Mouse (Mus musculus) left cerebral cortex, postnatal 25 days (tissue): ENCODE results near the gene Mybph. TPM values are rescaled to one million over a fixed set of nuclear protein-coding genes. Genes with fewer than 3 reads are reported as not detected.

Experiments used
- DNase-seq, 2 experiments: peaks; one replicate each; pipeline ENCODE4 v3.0.0; 2022; ENCODE audit warnings: low spot score in 2 of 2, mixed read lengths in 1 of 2
- intact Hi-C: fragments of 180-260 bp; cut with DNase I; formaldehyde crosslinking; loops from one replicate; pipeline ENCODE4 v1.15.1; 2025
- total RNA-seq, 2 experiments: library from RNA; stranded (reverse); gene quantifications; 2 replicates each; pipeline ENCODE4 v1.2.3; 2021

Gene Mybph
- total RNA-seq, 2 experiments from 2014 or later, result 0.25 TPM; not detected in 1

DNA sequence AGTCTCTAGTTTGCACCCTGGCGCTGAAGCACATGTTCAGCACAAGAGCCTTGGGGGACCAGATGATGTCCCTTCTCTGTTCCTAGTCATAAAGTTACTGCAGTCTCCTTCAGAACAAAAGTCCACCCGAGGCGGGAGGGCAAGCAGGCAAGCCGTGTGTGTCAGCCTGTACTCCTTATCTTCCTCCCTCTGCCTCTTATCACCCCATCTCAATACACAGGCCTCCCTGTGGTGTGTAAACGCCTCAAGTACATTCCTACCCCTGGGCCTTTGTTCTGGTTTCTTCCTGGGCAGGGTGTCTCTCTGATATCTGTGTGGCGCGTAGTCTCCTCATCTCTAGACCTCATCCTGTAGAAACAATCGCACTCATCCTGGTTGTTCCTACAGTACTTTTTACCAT is 33.5 kb downstream of the Mybph start:
- no peak for DNase-seq
- intact Hi-C loops, result no loop called here

DNA sequence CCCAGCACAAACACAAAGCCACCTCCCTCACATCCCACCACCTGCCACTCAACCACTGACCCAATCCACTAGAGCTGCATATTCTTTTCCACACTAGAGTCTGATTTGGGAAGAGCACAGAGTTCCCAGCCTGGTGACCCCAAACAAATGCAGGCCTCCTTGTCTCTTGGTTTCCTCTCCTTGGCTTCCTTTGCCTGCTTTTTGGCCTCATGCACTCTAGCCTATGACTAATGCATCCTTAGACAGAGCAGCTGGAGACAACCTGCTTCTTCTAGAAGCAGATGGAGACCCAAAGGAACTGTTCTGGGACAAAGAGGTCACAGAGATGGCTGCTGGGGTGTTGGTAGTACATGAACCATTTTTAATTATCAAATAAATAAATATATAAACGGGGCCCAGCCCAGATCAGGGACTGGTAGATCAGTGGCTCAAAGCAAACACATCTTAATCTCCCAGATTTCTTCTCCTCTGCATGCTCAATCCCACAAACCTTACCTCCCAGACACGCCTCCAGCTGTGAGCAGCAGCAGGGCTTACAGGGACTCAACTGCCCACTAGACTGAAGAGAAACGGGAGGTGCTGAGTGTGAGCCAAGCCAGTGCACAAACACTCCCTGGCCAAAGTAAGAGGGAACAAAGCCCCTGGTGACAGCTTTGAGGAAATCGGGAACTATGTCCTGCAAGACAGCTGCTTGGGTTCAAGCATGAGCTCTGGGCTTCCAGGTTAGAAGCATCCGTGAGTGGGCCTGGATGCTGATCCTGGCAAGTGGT is 36.7 kb downstream of the Mybph start:
- DNase-seq, result no peak
- intact Hi-C loops, result no loop called here

DNA sequence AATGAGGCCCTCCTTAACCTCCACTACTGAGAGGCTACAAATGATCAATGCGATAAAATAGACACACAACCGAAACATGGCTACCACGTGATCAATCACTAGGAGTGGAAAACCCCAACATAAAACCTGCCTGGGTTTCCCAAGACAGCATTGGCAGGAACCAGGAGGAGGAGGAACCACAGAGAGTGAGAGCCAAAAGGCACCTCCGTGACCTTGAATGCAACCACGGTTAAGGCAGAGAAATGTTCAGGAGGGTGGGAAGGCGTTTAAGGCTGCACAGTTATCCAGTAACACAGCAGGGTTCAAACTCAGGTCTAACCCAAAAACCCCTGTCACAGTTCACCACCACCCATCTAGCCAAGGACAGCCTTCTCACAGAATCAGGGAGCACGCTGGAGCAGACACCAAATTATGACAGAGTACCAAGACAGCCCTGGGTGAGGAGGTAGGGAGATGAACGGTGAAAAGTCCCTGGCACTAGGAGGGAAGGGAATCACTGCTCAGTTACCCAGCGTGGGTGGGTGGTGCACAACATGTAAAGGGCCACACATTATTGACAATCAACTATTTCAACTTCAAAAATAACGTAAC is 37.5 kb downstream of the Mybph start:
- intact Hi-C loops, result no loop called here

DNA sequence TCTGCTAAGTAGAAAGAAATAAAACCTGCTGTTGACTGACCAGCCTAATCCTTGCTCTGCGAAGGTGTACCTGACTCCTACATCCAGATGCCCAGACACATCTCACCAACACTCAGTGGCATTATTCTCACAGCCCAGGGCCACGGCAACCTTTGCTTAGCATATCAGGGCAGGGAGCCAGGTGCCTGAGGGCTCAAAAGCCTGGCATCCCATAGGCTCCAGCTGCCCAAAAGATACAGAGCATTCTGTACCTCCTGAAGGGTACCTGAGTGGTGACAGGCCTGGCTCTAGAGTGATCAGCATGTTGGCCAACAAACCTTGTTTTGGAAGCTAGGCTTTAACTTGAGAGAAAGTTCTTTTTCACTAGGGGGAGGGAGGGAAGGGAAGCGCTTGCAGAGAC is 38.0 kb downstream of the Mybph start:
- intact Hi-C loops, result no loop called here

More for the DNA sequence above, 37.5 kb downstream of the Mybph start:
- no peak for DNase-seq

DNA sequence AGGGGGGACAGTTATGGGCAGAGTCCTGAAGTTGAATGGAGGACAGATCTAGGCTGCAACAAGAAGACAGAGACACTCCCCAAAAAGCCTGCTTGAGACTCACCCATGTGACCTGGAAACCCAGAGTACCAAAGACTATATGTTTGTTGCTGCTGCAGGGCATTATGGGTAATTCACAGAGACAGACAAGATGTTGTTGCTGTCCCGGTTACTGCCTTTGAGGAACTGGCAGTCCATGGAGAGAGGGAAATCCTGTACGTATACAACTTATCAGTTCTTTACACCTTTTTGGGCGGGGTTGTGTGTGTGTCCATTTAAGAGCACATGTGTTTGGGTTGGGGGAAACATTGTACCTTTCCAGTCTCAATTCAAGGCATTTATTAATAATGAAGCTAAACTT is 38.4 kb downstream of the Mybph start:
- intact Hi-C loops, result no loop called here
- no peak for DNase-seq

More for the DNA sequence above, 38.0 kb downstream of the Mybph start:
- DNase-seq, result no peak

DNA sequence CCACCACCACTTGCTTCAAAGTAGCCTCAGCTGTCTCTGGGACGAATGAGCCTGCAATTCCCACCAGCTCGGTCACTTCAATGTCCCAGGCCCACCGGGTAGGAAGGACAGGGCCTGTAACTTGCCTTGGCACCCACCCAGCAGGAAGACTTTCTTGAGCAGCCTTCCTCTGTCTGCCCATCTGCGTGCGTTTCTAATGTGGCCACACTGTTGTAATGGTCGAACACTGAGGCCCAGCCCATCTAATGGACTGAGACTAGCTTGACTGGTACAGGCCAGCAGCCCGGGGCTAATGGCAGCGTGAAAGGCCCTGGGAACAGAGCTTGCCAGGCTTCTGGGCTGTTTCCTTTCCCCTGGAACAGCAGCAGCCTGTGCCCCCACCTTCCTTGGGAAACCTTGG is 39.1 kb downstream of the Mybph start:
- DNase-seq, result no peak
- intact Hi-C loops, result no loop called here

DNA sequence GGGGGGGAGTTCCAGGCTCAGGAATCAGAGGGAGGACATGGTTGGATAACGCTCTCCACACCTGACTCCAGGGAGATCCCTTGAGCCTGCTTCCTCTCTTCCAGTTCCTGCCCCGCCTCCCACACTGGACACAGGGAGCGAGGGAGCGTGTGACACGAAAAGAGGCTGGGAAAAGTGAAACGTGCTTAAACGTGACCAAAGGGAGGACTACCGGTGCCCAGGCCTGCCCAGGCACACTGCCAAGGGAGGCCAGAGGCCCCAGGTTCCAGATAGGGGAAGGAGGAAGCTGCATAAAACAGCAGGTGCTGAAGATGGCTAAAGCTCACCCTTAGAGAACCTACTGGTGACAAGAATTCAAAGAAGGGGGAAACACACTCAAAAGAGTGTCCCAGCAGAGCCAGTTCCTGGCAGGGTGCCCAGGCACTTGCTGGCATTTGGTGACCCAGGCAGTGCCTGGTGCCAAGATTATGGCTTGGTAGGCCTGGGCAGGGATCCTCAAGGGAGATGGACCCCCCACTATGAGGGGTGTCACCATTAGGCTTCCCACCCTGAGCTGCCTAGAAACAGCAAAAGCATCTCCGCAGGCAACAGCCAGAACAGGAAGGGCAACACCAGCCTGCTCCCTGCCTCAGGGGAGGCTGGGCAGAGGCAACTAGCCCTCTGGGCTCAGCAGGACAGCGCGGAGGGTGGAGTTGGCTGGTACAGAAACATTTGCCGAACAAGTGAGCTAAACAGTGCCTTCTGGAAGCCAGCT is 39.7 kb downstream of the Mybph start:
- intact Hi-C loops, result no loop called here
- DNase-seq, result peak; percentile 75 to 78

DNA sequence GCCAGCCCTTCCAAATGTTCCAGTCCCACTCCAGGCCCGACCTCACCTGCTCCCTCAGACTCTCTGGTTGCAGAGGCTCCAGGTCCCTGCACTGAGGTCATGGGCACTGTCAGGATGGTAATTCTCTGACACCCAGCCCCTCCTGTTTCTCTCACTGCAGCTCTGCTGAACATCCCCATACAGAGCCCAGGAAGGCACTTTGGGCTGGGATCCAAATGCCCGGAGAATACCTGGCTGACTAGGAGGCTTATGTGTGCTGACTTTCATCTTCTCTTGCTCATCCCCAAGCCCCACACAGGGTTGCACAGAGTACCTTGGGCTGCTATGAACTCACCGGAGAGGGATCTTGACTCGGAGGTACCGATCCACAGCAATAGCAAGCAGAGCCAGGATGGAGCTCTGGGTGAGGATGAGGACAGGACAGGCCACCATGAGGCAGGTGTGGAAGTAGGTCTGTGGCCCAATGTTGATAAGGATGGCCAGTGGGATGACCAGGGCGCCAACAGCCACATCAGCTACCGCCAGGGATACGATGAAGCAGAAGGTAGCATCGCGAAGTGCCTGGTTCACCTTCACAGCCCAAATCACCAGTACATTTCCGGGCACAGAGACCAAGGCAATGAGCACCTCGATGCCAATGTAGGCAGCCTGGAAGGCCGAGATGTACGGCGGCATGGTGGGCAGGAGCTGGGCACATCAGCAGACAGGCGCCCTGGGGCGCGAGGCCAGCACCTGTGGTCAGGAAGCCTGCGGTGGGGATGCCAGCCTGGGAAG is 40.6 kb downstream of the Mybph start:
- DNase-seq, result no peak
- intact Hi-C loops, result loop anchor here (2.0 kb wide), 1 partner anchor 33 kb away; no protein-coding TSS in a partner anchor

DNA sequence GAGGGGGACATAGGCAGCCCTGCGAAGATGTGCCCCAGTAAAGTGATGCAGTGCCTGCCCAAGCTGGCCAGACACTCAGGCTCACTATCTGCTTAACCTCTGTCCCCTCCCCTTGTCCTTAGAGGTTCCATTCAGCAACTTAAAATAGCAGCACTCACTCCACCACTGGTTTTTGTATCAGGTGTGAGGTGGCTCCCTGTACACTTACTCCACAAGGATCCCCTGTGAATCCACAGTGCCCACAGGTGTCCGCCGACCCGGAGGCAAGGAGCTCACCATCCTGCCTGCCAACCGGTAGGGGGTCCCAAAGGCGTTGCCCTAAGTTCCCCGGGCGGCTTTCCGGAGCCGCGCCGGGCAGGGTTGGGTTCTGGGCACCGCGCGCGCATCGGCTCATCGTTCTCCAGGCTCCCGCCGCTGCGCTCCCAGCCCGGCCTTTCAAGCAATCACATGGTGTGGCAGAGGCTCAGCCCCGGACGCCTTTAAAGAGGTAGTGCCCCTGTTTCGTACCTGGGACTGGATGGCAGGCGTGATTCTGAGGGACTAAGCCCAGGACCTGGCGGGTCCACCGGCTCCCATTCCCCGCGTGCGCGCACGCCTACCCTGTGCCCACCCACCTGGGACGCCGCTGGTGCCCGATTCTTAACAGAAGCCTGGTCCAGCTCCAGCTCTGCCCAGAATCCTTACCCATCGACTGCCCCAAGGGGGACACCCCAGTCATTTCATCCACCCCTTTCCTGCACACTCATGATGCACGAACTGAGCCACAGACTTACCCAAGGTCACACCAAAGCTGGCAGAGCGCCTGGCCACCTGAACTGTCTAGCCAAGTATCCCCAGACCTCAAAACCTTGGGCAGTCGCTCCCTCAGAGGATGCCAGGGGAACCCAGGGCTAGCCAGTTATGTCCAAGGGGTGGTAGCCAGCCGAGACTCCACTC is 41.5 kb downstream of the Mybph start:
- DNase-seq, result peak; percentile 79 to 86
- intact Hi-C loops, result loop anchor here (2.0 kb wide), 1 partner anchor 34 kb away; no protein-coding TSS in a partner anchor

DNA sequence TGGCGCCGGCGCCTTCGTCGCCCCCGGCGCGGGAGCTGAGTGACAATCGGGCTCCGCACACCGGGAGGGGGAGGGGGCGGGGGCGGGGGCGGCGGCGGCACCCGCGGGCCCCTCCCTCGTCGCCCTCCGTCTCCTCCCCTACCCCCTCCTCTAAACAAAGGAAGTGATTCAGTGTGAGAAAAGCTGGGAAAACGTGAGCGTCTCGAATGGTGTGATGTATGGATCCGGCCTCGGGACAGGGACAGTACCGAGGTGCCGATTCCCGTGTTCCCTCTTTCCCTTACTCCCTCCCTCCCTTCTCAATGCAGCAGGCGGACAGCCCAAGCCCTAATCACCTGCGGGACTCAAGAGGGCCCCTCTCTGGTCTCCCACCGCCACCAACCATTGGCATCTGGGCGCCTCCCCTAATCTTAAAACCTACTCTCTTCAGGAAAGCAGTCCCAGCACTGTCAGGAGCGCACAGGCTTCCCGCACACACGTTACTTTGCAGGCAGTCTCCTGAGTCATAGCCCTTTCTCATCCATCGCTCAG is 42.2 kb downstream of the Mybph start, which contains the start of gene Adora1:
Gene Adora1, minus strand, starts transcription at position 41 of the 531 bp plus-strand sequence.
- peak; percentile 38 to 71 for DNase-seq
- intact Hi-C loops, result loop anchor here (2.0 kb wide), 1 partner anchor 35 kb away; no protein-coding TSS in a partner anchor

DNA sequence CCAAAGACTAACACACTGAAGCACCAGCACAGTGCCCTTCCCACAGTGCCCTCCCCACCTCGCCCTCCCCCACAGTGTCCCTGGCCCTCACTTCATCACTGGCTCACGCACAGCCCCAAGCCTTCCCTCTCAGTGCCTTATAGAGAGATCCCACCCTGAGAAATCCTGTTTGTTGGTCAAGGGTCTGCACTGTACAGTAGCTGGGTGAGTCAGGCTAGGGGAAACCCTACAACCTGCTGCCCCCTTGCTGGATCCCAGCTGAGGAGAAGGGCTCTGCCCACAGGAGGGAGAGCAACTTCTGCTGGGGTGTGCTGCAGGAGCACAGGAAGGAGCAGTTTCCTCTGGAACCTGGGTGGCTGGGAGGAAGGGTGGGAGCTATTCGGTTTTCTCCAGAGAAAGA is 42.9 kb downstream of the Mybph start:
- DNase-seq, result no peak
- intact Hi-C loops, result no loop called here

DNA sequence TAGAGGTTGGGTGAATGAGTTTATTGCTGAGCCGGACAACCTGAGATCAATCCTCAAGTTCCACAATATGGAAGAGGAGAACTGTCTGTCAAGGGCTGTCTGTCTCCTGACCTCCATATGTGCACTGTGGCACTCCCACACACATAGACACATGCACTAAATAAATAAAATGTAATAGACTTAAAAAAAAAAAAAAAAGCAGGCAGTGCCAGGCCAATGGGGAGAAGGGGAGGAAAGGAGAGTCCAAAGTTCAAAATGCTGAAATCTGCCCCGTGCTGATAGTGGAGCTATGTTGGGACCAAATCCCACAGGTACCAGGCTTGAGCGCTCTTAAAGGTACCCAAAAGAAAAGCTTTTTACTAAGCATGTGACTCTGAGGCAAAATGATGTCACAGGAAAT is 44.2 kb downstream of the Mybph start:
- intact Hi-C loops, result no loop called here
- no peak for DNase-seq

DNA sequence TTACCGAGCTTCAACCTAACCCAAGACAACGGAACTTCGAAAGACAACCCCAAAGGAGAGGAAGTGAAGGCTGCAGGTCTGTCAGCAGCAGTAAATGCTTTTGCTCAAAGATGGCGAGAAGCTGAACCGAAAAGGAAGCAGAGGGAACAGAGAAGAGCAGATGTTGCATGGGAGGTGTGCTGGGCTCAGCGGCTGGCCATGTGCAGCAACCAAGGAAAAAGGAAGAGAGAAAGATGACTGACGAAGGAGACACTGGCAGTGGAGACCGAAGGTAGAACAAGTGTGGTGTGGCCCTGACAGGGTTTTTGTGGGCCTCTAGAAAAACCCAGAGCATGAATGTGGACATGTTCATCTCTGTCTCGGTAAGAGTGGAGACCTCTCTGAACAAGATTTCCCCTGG is 47.5 kb downstream of the Mybph start:
- intact Hi-C loops, result loop anchor here (5.0 kb wide), 2 partner anchors 92 to 118 kb away; partner anchors contain the start of gene Ppfia4
- peak in 1 of 2 experiments; percentile 86 for DNase-seq

DNA sequence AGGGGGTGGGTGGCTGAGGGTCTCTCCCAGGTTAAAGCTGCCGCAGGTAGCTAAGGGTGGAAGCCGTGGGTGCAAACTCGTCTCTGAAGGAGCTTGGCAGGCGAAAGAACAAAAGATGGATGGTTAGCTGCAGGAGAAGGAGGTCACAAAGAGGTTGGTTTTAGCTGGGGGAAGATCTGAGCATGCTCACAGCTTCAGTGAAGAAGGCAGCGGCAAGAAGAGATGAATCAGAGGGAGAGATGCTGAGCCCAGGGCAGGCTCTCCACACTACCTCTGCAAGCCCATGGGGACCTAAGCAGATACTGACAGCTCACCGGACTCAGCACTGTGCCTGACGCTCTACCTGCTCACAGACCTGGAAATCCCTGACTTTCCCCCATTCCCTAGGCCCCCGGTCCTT is 48.0 kb downstream of the Mybph start:
- DNase-seq, result peak in 1 of 2 experiments; percentile 61
- intact Hi-C loops, result loop anchor here (5.0 kb wide), 2 partner anchors 91 to 119 kb away; partner anchors contain the start of gene Ppfia4

DNA sequence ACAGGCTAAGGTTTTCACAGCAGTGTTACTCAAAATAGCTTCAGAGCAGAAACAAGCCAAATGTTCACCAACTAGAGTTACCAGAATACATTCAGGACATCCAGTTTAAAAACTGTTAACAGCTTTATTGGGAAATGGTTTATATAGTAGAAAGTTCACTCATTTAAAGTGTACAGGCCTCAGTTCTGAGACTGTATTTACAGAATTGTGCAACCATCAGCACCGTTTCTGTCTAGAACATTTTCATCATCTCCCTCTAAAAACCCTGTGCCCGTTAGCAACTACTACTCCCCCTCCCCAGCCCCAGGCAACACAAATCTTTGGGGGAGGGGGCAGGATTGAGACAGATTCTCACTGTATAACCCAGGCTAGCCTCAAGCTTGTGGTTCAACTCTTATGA is 49.0 kb downstream of the Mybph start:
- intact Hi-C loops, result loop anchor here (5.0 kb wide), 2 partner anchors 90 to 120 kb away; partner anchors contain the start of gene Ppfia4
- DNase-seq, result no peak

DNA sequence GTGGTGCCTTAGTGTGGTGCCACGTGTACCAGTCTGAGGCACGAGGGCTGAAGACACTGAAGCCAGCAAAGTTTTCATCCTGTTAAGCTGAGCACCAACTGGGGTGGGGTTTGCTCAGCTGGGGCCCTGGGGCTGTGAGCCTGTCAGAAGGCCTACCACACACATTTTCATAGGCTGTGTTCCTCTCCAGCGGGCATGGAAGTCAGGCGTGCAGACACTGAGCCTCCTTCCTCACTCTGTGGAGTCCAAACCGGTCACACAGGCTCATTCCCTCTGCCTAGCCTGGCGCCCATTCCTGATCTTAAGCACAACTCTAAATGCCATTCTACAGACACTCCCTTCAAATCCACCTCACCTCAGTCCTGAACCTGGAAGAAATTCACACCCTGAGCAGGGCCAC is 50.3 kb downstream of the Mybph start:
- DNase-seq, result no peak
- intact Hi-C loops, result loop anchor here (5.0 kb wide), 2 partner anchors 89 to 121 kb away; partner anchors contain the start of gene Ppfia4

DNA sequence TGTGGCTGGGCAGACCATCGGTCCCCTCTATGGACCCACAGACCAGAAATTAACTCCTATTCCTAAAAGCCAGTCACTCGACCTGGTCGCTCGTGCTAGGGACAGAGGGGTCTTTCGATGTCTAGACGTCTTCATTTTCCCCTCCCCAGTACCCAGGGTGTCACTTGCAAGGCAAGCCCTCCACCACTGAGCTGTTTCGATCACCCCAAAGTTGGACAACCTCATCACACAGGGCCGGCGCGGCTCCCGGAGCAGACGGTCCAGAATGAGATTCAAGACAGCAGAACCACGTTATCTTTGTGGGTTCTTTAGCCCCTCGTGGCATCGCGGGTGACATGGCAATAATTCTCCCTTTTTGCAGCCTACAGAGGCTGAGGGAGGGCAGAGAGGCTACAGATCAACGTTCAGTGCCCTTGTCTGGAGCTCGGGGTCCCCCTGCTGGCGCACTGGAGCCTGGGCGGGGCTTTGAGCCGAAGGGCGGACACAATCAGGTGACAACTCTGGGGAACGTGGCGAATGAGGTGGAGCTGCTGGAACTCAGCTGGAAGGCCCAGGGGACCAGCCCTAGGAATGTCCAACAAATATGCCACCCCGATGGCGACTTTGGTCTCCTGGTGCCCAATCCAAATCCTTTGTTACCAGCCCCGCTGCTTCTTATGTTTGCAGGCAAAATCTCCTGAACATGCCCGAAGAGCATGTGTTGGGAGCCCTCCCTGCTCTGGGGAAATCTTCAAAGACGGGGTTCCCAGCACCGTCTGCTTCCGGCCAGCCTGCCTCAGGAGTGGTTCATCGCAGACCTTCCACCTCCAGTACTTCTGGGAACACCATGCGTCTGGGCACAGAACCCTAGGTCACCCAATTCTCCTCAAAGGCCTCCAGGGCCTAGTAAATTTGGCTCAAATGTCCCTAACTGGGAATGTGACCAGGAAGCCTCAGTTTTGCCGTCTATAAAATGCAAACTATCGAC is 51.0 kb downstream of the Mybph start:
- DNase-seq, result peak; percentile 85 to 93
- intact Hi-C loops, result loop anchor here (1.0 to 5.0 kb wide), 4 partner anchors 47 to 122 kb away; partner anchors contain the start of gene Ppfia4
